Mouse (Mus musculus): ENCODE measurements around the gene Cercam. TPM values are rescaled to one million over a fixed set of nuclear protein-coding genes. Genes with fewer than 3 reads are reported as not detected.
"Not testable (repeated sequence)": the region's sequence is repeated elsewhere in the genome, so short reads cannot be mapped to it uniquely, and the experiment has no call there.

Cercam gene
- total RNA-seq, 2 experiments from 2014 or later: 13.4 to 13.9 TPM

GRCm38 (mm10) chr2:29855585-29856210 lies 13.3 kb upstream of the Cercam start:
- no peak for DNase-seq

- DNase-seq: no peak
These were observed 12.3 kb upstream of the Cercam start for GRCm38 (mm10) chr2:29856451-29857260.

DNA sequence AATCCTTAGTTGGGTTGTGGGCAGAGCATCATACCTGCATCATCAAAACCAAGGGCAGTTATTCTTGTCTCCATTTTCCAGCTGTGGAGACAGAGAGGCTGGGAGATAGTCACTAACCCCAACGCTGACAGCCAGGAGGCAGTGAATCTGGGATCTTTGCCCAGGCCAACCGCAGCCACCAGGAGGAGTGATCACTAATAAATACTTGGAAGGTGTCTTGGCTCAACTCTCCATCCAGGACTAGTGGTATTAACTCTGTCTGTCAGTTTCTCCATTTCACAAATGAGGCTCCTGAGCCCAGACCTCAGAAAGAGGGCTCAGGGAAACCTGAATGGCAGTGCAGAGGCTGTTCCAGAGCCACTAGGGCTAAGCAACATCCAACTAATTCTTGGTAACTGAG lies 11.6 kb upstream of the Cercam start:
- DNase-seq: no peak

GRCm38 (mm10) chr2:29857967-29858366 lies 11.0 kb upstream of the Cercam start:
- DNase-seq: no peak

- DNase-seq: peak; percentile 64
These were observed 10.1 kb upstream of the Cercam start for GRCm38 (mm10) chr2:29858748-29859473.

GRCm38 (mm10) chr2:29865125-29865524 lies 3.8 kb upstream of the Cercam start:
- no peak for DNase-seq

DNA sequence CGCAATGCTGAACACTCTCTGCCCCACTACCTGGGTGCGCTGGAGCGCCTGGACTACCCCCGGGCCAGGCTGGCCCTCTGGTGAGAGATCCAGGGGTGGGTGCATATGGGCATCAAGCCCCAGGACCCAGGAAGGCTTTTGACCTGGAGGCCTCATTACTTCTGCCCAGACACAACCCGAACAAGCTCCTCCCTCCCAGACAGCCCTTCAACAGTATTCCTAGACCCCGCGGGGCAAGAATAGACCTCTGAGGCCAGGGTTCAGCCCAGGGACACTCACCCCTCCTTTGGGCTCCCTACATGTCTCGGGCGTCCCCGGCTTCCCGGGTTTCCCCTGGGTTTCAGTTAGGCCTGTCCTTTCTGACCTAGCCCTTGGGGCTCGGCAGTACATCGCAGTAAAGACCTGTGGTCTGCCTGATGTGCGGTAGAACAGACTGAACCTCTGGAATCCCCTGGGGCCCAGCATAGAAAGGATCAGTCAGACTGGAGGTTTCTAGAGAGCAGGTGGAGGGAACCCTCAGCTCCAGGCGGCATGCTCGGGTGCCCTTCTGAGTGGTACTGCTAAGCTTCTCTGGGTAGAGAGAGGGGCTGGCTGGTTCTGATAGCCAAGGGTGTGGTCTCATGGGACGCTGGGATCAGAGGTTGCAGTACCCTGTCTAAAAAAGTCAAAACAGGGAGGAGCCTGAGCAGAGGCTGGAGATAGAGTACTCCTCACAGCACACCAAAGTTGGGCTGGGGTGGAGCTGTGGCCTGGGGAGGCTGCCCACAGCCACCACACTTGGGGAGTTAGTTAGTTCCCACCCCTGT lies 885 bp downstream of the Cercam start:
- peak; percentile 24 for DNase-seq

DNA sequence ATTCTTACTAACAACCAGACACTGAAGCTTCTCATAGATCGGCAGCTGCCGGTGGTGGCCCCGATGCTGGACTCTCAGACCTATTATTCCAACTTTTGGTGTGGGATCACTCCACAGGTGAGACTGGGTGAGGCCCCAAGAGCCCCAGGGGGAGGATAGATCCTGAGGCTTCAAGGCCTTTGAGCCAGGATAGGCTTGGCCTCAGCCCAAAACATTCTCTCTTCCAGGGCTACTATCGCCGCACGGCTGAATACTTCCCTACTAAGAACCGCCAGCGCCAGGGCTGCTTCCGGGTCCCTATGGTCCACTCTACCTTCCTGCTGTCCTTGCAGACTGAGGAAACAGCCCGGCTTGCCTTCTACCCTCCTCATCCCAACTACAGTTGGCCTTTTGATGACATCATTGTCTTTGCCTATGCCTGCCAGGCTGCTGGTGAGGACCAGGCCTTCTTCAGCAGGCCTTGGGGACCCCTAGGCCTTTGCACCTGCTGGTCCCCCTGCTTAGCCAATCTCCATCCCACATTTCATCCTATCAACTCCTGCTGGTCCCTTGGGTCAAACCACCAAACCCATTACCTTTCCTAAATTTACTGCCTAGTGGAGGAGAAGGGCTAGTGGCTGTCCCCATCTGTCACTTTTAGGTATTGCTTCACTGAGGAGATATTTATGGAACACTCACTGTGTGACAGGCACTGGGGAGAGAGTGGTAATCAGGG lies 3.8 kb downstream of the Cercam start:
- DNase-seq: no peak

GRCm38 (mm10) chr2:29873801-29874200 lies 4.8 kb downstream of the Cercam start:
- no peak for DNase-seq

- DNase-seq: no peak
These were observed 9.1 kb downstream of the Cercam start for GRCm38 (mm10) chr2:29878061-29878460.

GRCm38 (mm10) chr2:29879191-29879590 lies 10.2 kb downstream of the Cercam start:
- DNase-seq: no peak

- DNase-seq: peak; percentile 21
These were observed 11.2 kb downstream of the Cercam start for GRCm38 (mm10) chr2:29879964-29880830.

DNA sequence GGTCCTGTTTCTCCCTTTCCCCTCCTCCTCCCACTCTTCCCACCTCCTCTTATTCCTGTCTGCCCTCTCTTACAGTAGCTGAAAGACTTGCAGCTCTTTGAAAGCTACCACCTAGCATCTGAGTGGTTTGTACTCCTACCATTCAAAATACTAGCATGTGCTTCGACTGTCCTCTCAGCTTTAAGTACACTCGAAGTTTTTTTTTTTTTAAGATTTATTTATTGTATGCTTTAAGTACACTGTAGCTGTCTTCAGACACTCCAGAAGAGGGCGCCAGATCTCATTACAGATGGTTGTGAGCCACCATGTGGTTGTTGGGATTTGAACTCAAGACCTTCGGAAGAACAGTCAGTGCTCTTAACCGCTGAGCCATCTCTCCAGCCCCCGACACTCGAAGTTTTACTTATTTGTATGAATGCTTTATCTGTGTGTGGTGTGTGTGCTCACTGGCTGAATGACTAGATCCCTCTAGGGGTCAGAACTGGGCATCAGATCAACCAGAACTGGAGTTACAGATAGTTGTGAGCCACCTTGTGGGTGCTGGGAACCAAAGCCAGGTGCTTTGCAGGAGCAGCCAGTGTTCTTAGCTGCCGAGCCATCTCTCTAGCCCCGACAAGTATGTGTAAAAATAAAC lies 17.8 kb downstream of the Cercam start:
- DNase-seq: not testable (repeated sequence)

GRCm38 (mm10) chr2:29889066-29889944 lies 20.3 kb downstream of the Cercam start, which contains the start of gene Odf2:
Gene Odf2, plus strand, starts transcription at chr2:29889221.
- DNase-seq: peak; percentile 100

GRCm38 (mm10) chr2:29889991-29890833 lies 21.2 kb downstream of the Cercam start:
- peak; percentile 85 for DNase-seq

DNA sequence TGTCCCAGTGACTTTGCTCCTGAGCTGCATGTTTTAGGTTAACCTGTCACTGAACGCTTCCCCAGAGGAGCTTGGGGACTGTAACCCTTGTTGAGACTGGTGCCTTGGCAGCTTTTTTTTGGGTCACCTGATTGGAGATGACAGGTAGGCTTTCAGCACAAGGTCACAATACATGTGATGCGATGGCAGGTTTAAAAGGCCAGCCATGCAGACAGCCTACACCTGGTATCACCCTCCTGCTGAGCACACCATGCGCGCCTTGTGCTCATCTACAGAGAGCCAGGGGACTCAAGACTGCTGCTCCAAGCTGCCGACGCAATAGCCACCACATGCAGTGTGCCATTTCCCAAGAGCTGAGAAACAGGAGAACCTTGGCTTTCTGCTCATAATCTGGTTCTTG lies 22.8 kb downstream of the Cercam start:
- DNase-seq: no peak

GRCm38 (mm10) chr2:29896071-29896470 lies 27.1 kb downstream of the Cercam start:
- DNase-seq: no peak

DNA sequence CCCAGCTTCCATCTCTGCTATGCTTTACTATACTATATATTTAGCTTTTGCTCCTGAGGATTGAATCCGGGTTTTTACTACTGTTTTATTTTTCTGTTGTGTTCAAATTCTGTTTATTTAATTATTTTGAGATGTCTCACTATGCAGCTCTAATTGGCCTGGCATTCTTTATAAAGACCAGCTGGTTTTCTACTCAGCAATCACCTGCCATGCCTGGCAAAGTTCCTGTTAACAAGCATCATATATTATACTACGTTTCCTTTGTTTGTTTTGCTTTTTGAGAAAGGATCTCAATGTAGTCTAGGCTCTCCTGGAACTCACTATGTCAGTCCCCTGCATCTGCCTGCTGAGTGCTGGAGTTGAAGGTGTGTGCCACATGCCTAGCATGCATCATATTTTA lies 28.4 kb downstream of the Cercam start:
- no peak for DNase-seq

All from heart, postnatal 4 days (tissue).